Comparison of ENCODE assay signal across 13 mouse cellular contexts in the genomic region with DNA sequence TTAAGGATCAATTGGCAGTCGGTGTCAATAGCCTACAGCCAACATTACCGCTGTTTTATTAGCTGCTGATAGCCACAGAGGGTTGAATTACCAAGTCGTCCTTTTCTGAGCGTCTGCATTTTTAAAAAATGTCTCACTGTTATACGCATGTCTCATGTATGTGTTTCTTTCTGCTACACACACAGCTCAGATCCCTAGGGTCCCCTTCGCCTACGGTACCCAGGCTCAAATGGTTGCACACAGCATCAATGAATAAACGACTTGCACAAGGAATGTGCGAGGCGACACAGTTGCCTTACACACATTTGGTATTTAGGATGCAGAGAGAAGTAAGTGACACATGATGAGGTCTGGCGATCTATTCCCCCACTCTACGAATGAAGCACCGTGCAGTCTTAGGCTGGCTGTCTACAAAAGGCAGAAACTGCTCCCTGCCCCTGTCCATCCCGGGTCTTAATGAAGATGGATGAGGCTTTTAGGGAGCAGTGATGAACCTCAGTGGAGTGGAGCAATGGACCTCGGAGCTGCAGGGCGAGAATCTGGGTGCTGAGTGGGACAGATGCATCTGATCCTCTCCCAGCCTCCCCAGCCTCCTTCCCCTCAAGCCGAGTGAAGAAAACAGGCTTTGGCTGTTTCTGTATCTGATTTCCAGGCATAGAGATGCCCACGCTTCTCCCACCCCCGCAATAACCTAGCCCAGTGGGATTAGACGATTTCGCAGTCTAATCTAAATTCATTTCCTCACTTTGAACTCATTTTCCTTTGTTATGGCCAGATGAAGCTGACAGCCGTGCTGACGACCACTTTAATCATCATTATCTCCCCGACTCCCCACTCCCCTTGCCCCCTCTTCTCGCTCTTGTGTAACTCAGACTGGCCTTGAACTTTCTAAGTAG. TPM values are rescaled to one million over a fixed set of nuclear protein-coding genes. Genes with fewer than 3 reads are reported as not detected.
DNase-seq lines count a peak whose midpoint lies in the region; ATAC-seq and TF ChIP-seq lines count a peak whose summit lies in the region.
"Had no signal": no experiment of that assay in that cellular context is flagged by ENCODE, and none has a peak within 500 bp of the region (broad histone marks: within the 10 kb centered on the region; RNA-seq: fewer than 3 reads in every experiment).

No protein-coding gene starts in this region.

- ATAC-seq in neural tube, embryonic 11.5 days (ENCODE audit: insufficient read depth, low FRiP score, low TSS enrichment): peak; percentile 70
- peak; percentile 73 for ATAC-seq in hindbrain, embryonic 12.5 days (ENCODE audit: low FRiP score)
- no peak for ATAC-seq in midbrain, postnatal 0 days (ENCODE audit: low FRiP score)
- no peak for ATAC-seq in megakaryocyte progenitor cell, adult 5-6 weeks (replicated peaks; ENCODE audit: poor library complexity)
- ATAC-seq: intestine, embryonic 15.5 days had no signal

- peaks cover 7% of the 10 kb centered on the region; the same call in 1 of the 2 replicates for H3K4me1 ChIP-seq in neural tube, embryonic 11.5 days (ENCODE audit: control insufficient read depth, insufficient read depth, low read length)
- H3K4me1 ChIP-seq in hindbrain, embryonic 12.5 days: peaks cover 43% of the 10 kb centered on the region
- H3K4me1 ChIP-seq in midbrain, postnatal 0 days (ENCODE audit: insufficient read depth, low read length): 0 out of 2 replicates have a peak, but pooled peaks cover 2% of the 10 kb centered on the region

- no peaks in the 10 kb centered on the region for H3K27me3 ChIP-seq in neural tube, embryonic 11.5 days (ENCODE audit: control insufficient read depth, insufficient read depth, low read length)
- H3K27me3 ChIP-seq in hindbrain, embryonic 12.5 days: no peaks in the 10 kb centered on the region
- H3K27me3 ChIP-seq in midbrain, postnatal 0 days (ENCODE audit: insufficient read depth, low read length): no peaks in the 10 kb centered on the region
- H3K27me3 ChIP-seq: intestine, embryonic 15.5 days had no signal

- H3K27ac ChIP-seq in neural tube, embryonic 11.5 days (ENCODE audit: low read depth, low read length): peak overlapping the region; percentile 30; the same call in 1 of the 2 replicates
- H3K27ac ChIP-seq in hindbrain, embryonic 12.5 days: peak overlapping the region; percentile 74
- H3K27ac ChIP-seq in midbrain, postnatal 0 days (ENCODE audit: low read depth, low read length): no peak overlapping the region
- H3K27ac ChIP-seq: intestine, embryonic 15.5 days had no signal

- H3K36me3 ChIP-seq in neural tube, embryonic 11.5 days (ENCODE audit: control insufficient read depth, insufficient read depth, low read length): no peaks in the 10 kb centered on the region
- no peaks in the 10 kb centered on the region for H3K36me3 ChIP-seq in hindbrain, embryonic 12.5 days
- H3K36me3 ChIP-seq in midbrain, postnatal 0 days (ENCODE audit: insufficient read depth, low read length): no peaks in the 10 kb centered on the region
- H3K36me3 ChIP-seq: intestine, embryonic 15.5 days had no signal

- 35% methylated on average over 25 of the region's 25 CpGs for WGBS in neural tube, embryonic 11.5 days
- WGBS in hindbrain, embryonic 12.5 days: 40% methylated on average over 25 of the region's 25 CpGs
- WGBS in midbrain, postnatal 0 days: 34% methylated on average over 25 of the region's 25 CpGs

- no peak for TF ChIP-seq CTCF in midbrain, postnatal 0 days (IDR thresholded peaks at IDR 0.05)

- no peaks in the 10 kb centered on the region for H3K9me3 ChIP-seq in neural tube, embryonic 11.5 days (ENCODE audit: control insufficient read depth, low read length)
- H3K9me3 ChIP-seq in hindbrain, embryonic 12.5 days (replicated peaks): no peaks in the 10 kb centered on the region
- no peaks in the 10 kb centered on the region for H3K9me3 ChIP-seq in midbrain, postnatal 0 days (ENCODE audit: low read length)
- H3K9me3 ChIP-seq: intestine, embryonic 15.5 days had no signal

- no peak overlapping the region for H3K9ac ChIP-seq in neural tube, embryonic 11.5 days (ENCODE audit: low read length)
- 0 out of 2 replicates have a peak overlapping the region, but pooled peaks have one; percentile 29 for H3K9ac ChIP-seq in hindbrain, embryonic 12.5 days
- no peak overlapping the region; the same call in 1 of the 2 replicates for H3K9ac ChIP-seq in midbrain, postnatal 0 days (replicated peaks; ENCODE audit: low read length, poor library complexity, severe bottlenecking)
- H3K9ac ChIP-seq: intestine, embryonic 15.5 days had no signal

- no peak overlapping the region for H3K4me3 ChIP-seq in neural tube, embryonic 11.5 days (ENCODE audit: low read depth, low read length)
- H3K4me3 ChIP-seq in hindbrain, embryonic 12.5 days: no peak overlapping the region; the same call in 1 of the 2 replicates
- no peak overlapping the region for H3K4me3 ChIP-seq in midbrain, postnatal 0 days (ENCODE audit: low read depth, low read length)
- H3K4me3 ChIP-seq: erythroblast, embryonic 14.5 days; intestine, embryonic 15.5 days had no signal

- no peak overlapping the region for H3K4me2 ChIP-seq in neural tube, embryonic 11.5 days (ENCODE audit: low read depth)
- H3K4me2 ChIP-seq in hindbrain, embryonic 12.5 days (replicated peaks): peak overlapping the region; percentile 26
- peak overlapping the region; percentile 29 for H3K4me2 ChIP-seq in midbrain, postnatal 0 days (ENCODE audit: low read depth, low read length, poor library complexity, severe bottlenecking)
- H3K4me2 ChIP-seq: heart, embryonic 11.5 days; intestine, embryonic 15.5 days had no signal

- DNase-seq in embryo, embryonic 10.5 days (ENCODE audit: low spot score): peak; percentile 45
- DNase-seq in embryo, embryonic 11 days: no peak
- peak; percentile 54 for DNase-seq in neural tube, embryonic 11.5 days (ENCODE audit: low spot score)
- DNase-seq in neural tube, embryonic 10.5 days (ENCODE audit: extremely low spot score, low spot score): no peak
- DNase-seq in midbrain, postnatal 0 days (ENCODE audit: low spot score): peak; percentile 27
- DNase-seq in thymus, postnatal 10 days (ENCODE audit: low spot score in 2 of 2): no peak
- DNase-seq: cerebellum, adult 9-11 months; lung, adult 2 months had no signal

RNA-seq across cellular contexts. Expression of gene Slc44a3, which starts 48.7 kb away (rescaled TPM):
- 0.31 and 0.41 TPM in 2 replicates for polyA plus RNA-seq in neural tube, embryonic 11.5 days (2014; fragmentation: Nextera tagmentation; extraction: Ambion mirVana)
- polyA plus RNA-seq in hindbrain, embryonic 12.5 days (2016; fragmentation: Nextera tagmentation; extraction: Ambion mirVana): 0.97 and 1.5 TPM in 2 replicates
- total RNA-seq in midbrain, postnatal 0 days (2014; rRNA removed): 0.22 and 0.61 TPM in 2 replicates
- polyA plus RNA-seq in midbrain, postnatal 0 days (2015; fragmentation: Nextera tagmentation; extraction: Ambion mirVana): 0.47 and 0.48 TPM in 2 replicates
- total RNA-seq in megakaryocyte progenitor cell, adult 5-6 weeks (2015): 0.30 TPM in 1 of 2 replicates, not detected in the other
- total RNA-seq in megakaryocyte progenitor cell, adult 5-6 weeks (2017): 0.03 TPM in 1 of 2 replicates, not detected in the other
- polyA plus RNA-seq: erythroblast, embryonic 14.5 days had no signal

RNA-seq across cellular contexts. Expression of gene Cnn3, which starts 57.2 kb away (rescaled TPM):
- 1,106 and 1,111 TPM in 2 replicates for polyA plus RNA-seq in neural tube, embryonic 11.5 days (2014; fragmentation: Nextera tagmentation; extraction: Ambion mirVana)
- 891 and 928 TPM in 2 replicates for polyA plus RNA-seq in hindbrain, embryonic 12.5 days (2016; fragmentation: Nextera tagmentation; extraction: Ambion mirVana)
- total RNA-seq in midbrain, postnatal 0 days (2014; rRNA removed): 116 and 122 TPM in 2 replicates
- polyA plus RNA-seq in midbrain, postnatal 0 days (2015; fragmentation: Nextera tagmentation; extraction: Ambion mirVana): 181 and 187 TPM in 2 replicates
- total RNA-seq in megakaryocyte progenitor cell, adult 5-6 weeks (2015): 38.8 and 43.0 TPM in 2 replicates
- 21.2 and 28.5 TPM in 2 replicates for total RNA-seq in megakaryocyte progenitor cell, adult 5-6 weeks (2017)

Comparison
In these comparisons a context has a peak if more than half of its experiments do, and no peak if none do; other contexts are left out.
1. DNase-seq: peak in embryo, embryonic 10.5 days (single experiment), neural tube, embryonic 11.5 days (single experiment) and midbrain, postnatal 0 days (single experiment); none in embryo, embryonic 11 days (single experiment), neural tube, embryonic 10.5 days (single experiment) and thymus, postnatal 10 days (0 of 2).
2. ATAC-seq: peak in neural tube, embryonic 11.5 days (single experiment) and hindbrain, embryonic 12.5 days (single experiment); none in midbrain, postnatal 0 days (single experiment) and megakaryocyte progenitor cell, adult 5-6 weeks (single experiment).